Mouse (Mus musculus) megakaryocyte, embryonic 14.5 days (primary cell): ENCODE measurements at regions not wholly inside any gene's neighbourhood (a gene's known extent, or its start where the extent isn't known, plus 50 kb on each side); places are given as distances from the start of the nearest gene placed in this dataset.

Experiments used
- FLI1 ChIP-seq: IDR thresholded peaks from 2 replicates; pipeline ENCODE4 v1.6.1; 2012; ENCODE audit warnings: low read length, inconsistent platforms, mixed read lengths
- GATA1 ChIP-seq: IDR thresholded peaks from 3 replicates; pipeline ENCODE4 v1.6.1; 2012; ENCODE audit warnings: mixed read lengths, low read length, inconsistent platforms, borderline replicate concordance

DNA sequence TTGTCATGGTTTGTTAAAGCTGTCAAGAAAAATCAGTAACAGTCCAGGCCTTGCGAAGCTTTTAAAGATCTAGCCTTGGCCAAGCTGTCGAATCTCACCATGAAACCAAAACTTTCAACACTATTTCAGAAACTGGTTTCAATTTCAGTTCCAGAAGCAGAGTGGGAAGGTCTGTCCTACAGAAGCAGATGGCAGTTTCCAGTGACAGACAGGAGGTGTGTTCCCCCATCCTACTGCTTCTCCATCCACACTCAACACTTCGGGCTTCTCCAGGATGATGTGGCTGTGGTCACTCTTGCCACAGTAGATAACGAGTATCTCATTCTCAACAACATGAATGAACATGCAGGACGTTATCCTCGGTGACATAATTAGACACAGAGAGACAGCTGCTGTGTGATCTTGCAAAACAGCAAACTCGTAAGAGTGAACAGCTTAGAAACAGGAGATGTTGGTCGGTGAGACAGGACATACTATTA is 147.6 kb upstream of the Cdyl start:
- no peak for TF ChIP-seq GATA1
- TF ChIP-seq FLI1: no peak
